Mouse (Mus musculus) lung, embryonic 15.5 days (tissue): ENCODE data around the gene Txnip. TPM values are rescaled to one million over a fixed set of nuclear protein-coding genes. Genes with fewer than 3 reads are reported as not detected.

Experiments
- ATAC-seq: fragments of 200-750 bp; cut with Nextera tagmentation; 2 replicates; pipeline ENCODE4 v1.8.0; 2017; ENCODE audit warnings: moderate number of reproducible peaks, borderline replicate concordance; ENCODE audit not compliant: low FRiP score, low TSS enrichment; ENCODE audit errors: extremely low read depth
- H3K27ac ChIP-seq: fragments of 300-500 bp; sonication (generic); 2 replicates; pipeline ENCODE4 v1.5.1; 2015; ENCODE audit warnings: moderate library complexity, mild to moderate bottlenecking, inconsistent platforms
- H3K27me3 ChIP-seq: fragments of 300-500 bp; sonication (generic); 2 replicates; pipeline ENCODE4 v1.6.1; 2015; ENCODE audit warnings: inconsistent platforms
- H3K36me3 ChIP-seq: fragments of 300-500 bp; sonication (generic); 2 replicates; pipeline ENCODE4 v1.6.1; 2015; ENCODE audit warnings: inconsistent platforms
- H3K4me1 ChIP-seq: fragments of 300-500 bp; sonication (generic); 2 replicates; pipeline ENCODE4 v1.6.1; 2015; ENCODE audit warnings: inconsistent platforms
- H3K4me2 ChIP-seq: fragments of 300-500 bp; sonication (generic); 2 replicates; pipeline ENCODE4 v1.6.1; 2015; ENCODE audit warnings: inconsistent platforms, mild to moderate bottlenecking, moderate library complexity
- H3K4me3 ChIP-seq: fragments of 300-500 bp; sonication (generic); 2 replicates; pipeline ENCODE4 v1.5.1; 2015; ENCODE audit warnings: mild to moderate bottlenecking, inconsistent platforms
- H3K9ac ChIP-seq: fragments of 300-500 bp; sonication (generic); 2 replicates; pipeline ENCODE4 v1.6.1; 2015; ENCODE audit warnings: inconsistent platforms
- H3K9me3 ChIP-seq: fragments of 300-500 bp; sonication (generic); 2 replicates; pipeline ENCODE4 v1.6.1; 2016; ENCODE audit warnings: inconsistent platforms
- WGBS: fragments of 180-500 bp; shearing (Covaris S2); methylation state at CpG from one replicate; pipeline ENCODE4 v1.1.7; 2015; 5-methylcytosine and 5-hydroxymethylcytosine counted together
- polyA plus RNA-seq: library from polyadenylated mRNA; unstranded; fragments of >200 nt; fragmentation: Nextera tagmentation; extraction: Ambion mirVana; gene quantifications from 2 replicates; pipeline ENCODE4 v1.2.1, GENCODE M21; 2015

Gene Txnip
- polyA plus RNA-seq, 1 experiment from 2014 or later = 141 TPM

DNA sequence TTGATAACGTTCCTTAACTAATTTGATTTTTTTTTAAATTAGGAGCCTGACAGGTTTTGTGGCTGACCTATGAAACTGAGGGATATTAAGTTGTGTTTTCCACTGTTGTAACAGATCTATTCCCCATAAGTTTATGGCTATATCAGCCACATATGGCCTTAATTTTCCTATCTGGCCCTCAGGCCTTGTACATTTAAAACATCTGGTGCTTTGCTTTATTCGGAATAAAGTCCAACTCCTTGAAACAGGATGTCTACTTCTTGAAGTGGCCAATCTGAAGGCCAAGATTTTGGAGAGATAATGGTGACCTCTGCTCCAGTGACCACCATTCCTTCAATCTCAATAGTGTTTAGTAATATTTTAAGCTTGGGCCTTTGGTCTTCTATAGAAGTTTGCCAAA is 18.4 kb upstream of the Txnip start:
- ATAC-seq = no peak
- Histone ChIP-seq H3K36me3 (no peaks in the 10 kb centered on the region), H3K27ac (no peak overlapping the region), H3K4me3 (no peak overlapping the region), H3K9ac (no peak overlapping the region), H3K4me2 (no peak overlapping the region), H3K4me1 (no peaks in the 10 kb centered on the region), H3K9me3 (no peaks in the 10 kb centered on the region), H3K27me3 (peaks cover 11% of the 10 kb centered on the region; the same call in 1 of the 2 replicates)
- 67% methylated on average over 2 of the region's 2 CpGs for WGBS

DNA sequence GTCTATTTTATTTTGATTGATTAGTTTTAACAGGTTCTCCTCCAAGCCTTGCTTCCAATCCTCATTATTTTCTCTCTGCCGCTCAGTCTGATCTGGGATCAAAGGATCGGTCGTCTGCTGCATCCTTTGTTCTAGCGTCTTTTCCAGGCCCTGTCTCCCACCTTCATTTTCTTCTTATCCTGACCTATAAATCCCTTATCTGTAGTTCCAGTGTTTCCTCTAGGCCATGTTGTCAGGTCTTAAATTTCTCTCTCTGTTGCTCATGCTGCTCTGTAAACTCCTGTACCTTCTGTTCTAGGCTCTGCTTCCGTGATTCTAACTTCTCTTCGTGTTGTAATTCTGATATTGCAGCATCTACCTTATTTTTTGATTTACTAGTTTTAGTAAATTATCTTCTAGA is 17.0 kb upstream of the Txnip start:
- Histone ChIP-seq H3K4me3 (no peak overlapping the region), H3K4me2 (no peak overlapping the region), H3K9me3 (no peaks in the 10 kb centered on the region), H3K9ac (no peak overlapping the region), H3K27ac (no peak overlapping the region), H3K4me1 (no peaks in the 10 kb centered on the region), H3K27me3 (peaks cover 11% of the 10 kb centered on the region; the same call in 1 of the 2 replicates), H3K36me3 (no peaks in the 10 kb centered on the region)
- no peak for ATAC-seq
- 53% methylated on average over 6 of the region's 6 CpGs for WGBS

DNA sequence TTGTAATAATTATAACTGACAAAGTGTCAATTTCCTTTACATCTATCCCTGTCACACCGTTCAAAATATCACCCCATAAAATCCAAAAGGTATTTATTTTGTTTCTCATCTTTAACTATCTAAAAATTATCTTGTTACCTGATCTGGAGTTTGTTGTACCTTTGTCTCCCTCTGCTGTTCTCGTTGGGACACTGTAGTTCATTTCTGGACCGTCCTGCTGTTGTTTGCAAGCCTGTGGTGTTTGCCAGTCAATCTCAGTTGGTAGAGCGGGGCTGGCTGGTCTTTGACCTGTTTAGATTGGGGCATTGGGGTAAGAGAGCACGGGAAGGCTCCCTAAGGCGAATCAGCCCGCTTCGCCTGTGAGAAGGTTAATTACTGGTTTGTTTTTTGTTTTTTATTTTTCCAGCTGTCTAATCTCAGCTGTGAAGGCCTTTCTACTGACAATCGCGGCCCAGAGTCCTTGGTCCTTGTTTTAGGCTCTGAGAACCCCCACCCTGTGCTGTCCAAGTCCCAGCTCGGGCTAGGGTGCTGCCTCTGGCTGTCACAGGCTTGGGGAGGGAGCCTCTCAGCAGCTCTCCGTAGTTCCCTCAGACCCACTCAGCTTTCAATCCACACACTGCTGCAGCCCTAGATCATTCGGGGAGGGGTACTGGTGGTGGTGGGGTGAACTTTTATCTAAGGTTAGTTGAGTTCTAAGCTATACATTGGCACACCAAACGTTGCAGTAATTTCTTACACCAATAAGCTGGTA is 16.3 kb upstream of the Txnip start:
- 21% methylated on average over 14 of the region's 14 CpGs for WGBS
- no peak overlapping the region for H3K9ac ChIP-seq
- ATAC-seq = no peak

DNA sequence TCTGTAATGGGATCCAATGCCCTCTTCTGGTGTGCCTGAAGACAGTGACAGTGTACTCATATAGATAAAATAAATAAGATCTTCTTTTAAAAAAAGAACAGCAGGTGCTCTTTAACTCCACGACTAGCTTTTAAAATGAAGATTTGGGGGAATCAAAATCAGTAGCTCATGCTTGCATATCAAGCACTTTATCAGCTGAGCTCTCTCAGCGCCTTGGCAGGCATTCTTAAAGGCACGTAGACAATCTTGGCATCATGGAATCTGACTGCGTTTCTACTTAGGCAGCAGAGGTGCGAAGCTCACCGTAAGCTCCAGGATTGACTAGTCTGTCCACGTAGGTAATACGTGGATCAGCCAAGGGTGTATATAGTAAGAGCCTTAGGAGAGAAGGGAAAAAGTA is 15.2 kb upstream of the Txnip start:
- no peaks in the 10 kb centered on the region for H3K9me3 ChIP-seq
- ATAC-seq = no peak
- no peak overlapping the region for H3K4me3 ChIP-seq
- H3K9ac ChIP-seq = no peak overlapping the region
- 69% methylated on average over 8 of the region's 8 CpGs for WGBS
- no peaks in the 10 kb centered on the region for H3K36me3 ChIP-seq
- H3K27ac ChIP-seq = no peak overlapping the region
- H3K4me1 ChIP-seq = 0 out of 2 replicates have a peak, but pooled peaks cover 1% of the 10 kb centered on the region
- peaks cover 11% of the 10 kb centered on the region; the same call in 1 of the 2 replicates for H3K27me3 ChIP-seq
- H3K4me2 ChIP-seq = no peak overlapping the region

More for the DNA sequence above, 16.3 kb upstream of the Txnip start:
- H3K27me3 ChIP-seq = peaks cover 11% of the 10 kb centered on the region; the same call in 1 of the 2 replicates
- H3K36me3 ChIP-seq = no peaks in the 10 kb centered on the region
- no peaks in the 10 kb centered on the region for H3K9me3 ChIP-seq
- H3K4me1 ChIP-seq = no peaks in the 10 kb centered on the region
- H3K4me3 ChIP-seq = no peak overlapping the region
- no peak overlapping the region for H3K4me2 ChIP-seq
- H3K27ac ChIP-seq = no peak overlapping the region

DNA sequence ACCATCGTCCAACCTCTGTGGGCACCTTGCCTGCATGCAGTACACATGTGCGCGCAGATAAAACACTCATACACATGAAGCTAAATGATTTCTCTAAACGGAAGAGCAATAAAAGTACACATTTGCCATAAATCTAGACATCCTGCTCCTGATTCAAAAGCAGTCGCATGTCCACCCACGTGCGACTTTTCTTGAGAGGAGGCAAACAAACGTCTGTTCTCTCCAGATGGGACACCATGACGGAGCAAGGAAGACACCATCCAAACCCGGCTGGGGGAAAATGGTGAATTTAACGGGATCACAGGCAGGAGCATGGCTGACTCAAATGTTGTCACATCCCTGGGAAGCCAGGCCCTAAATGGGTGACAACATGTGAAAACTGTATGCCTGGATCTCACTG is 14.4 kb upstream of the Txnip start:
- H3K36me3 ChIP-seq = no peaks in the 10 kb centered on the region
- H3K9me3 ChIP-seq = no peaks in the 10 kb centered on the region
- no peak for ATAC-seq
- 77% methylated on average over 11 of the region's 11 CpGs for WGBS
- peaks cover 11% of the 10 kb centered on the region; the same call in 1 of the 2 replicates for H3K27me3 ChIP-seq
- no peak overlapping the region for H3K27ac ChIP-seq
- 0 out of 2 replicates have a peak, but pooled peaks cover 3% of the 10 kb centered on the region for H3K4me1 ChIP-seq
- no peak overlapping the region for H3K4me3 ChIP-seq
- H3K9ac ChIP-seq = no peak overlapping the region
- no peak overlapping the region for H3K4me2 ChIP-seq

DNA sequence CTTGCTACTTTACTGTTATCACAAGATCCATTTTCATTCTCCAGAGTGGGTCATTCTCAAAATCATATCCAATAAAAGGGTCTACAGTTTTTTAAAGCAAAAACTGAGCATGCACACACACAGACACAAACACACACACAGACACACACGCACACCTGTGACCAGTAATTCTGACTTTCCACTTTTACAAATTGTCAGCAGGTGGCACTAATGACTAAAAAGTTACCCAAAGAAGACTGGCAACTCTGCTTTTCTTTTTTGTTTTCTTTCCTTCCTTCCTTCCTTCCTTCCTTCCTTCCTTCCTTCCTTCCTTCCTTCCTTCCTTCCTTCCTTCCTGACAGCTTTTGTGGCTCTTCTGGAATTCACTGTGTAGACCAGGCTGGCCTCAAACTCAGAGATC is 12.2 kb upstream of the Txnip start:
- H3K4me3 ChIP-seq = no peak overlapping the region
- H3K4me1 ChIP-seq = 0 out of 2 replicates have a peak, but pooled peaks cover 3% of the 10 kb centered on the region
- ATAC-seq = no peak
- no peaks in the 10 kb centered on the region for H3K9me3 ChIP-seq
- WGBS = 29% methylated on average over 1 of the region's 1 CpGs
- H3K27ac ChIP-seq = no peak overlapping the region
- H3K4me2 ChIP-seq = no peak overlapping the region
- no peaks in the 10 kb centered on the region for H3K36me3 ChIP-seq
- H3K9ac ChIP-seq = no peak overlapping the region
- H3K27me3 ChIP-seq = peaks cover 11% of the 10 kb centered on the region; the same call in 1 of the 2 replicates

DNA sequence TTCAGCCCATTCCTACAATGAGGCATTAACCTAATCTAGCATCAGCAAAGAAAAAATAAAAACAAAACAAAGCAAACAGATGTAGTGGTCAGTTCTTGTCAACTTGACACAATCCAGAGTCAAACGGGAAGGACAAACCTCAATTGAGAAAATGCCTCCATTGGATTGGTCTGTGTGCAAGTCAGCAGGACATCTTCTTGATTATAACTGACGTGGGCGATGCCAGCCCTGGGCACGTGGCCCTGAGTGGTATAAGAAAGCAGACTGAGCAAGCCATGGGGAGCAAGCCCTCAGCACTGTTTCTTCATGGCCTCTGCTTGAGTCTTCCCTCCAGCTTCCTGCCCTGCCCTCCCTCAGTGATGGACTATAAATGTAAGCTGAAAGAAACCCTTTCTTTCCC is 10.9 kb upstream of the Txnip start:
- Histone ChIP-seq H3K4me3 (no peak overlapping the region), H3K27me3 (peaks cover 5% of the 10 kb centered on the region; the same call in 1 of the 2 replicates), H3K4me2 (no peak overlapping the region), H3K4me1 (peaks cover 6% of the 10 kb centered on the region; the same call in 1 of the 2 replicates), H3K9ac (no peak overlapping the region), H3K27ac (no peak overlapping the region), H3K9me3 (no peaks in the 10 kb centered on the region), H3K36me3 (no peaks in the 10 kb centered on the region)
- WGBS = 45% methylated on average over 4 of the region's 4 CpGs
- ATAC-seq = no peak

DNA sequence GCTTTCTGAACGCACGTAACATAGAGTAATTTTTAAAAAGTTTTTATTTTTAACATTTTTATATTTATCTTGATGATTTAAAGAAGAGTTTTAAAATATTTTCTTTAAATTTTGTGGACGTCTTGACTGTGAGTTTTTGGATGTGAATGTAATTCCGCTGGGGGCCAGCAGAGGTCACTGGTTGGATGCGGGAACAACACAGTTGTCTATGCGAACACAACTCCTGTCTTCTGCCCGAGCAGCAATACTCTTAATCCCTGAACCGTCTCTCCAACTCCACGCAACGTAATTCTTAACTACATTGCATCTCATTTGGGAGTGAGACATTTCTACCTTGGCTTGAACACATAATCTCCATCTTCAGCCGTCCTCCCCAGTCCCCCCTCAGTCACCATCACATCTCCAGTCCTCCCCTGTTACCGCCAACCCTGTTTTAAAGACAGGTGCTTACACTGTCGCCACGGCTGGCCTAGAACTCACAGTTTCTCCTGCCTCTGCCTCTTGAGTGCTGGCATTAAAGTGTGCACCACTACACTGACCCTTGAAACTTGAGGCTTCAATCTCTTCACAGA is 10.3 kb upstream of the Txnip start:
- no peak; the same call in 1 of the 2 replicates for ATAC-seq
- H3K4me2 ChIP-seq = peak overlapping the region; percentile 27; the same call in 1 of the 2 replicates
- H3K27ac ChIP-seq = no peak overlapping the region
- no peaks in the 10 kb centered on the region for H3K9me3 ChIP-seq
- H3K27me3 ChIP-seq = no peaks in the 10 kb centered on the region
- H3K4me1 ChIP-seq = peaks cover 6% of the 10 kb centered on the region; the same call in 1 of the 2 replicates
- no peak overlapping the region for H3K9ac ChIP-seq
- no peak overlapping the region for H3K4me3 ChIP-seq
- WGBS = 8% methylated on average over 14 of the region's 14 CpGs
- no peaks in the 10 kb centered on the region for H3K36me3 ChIP-seq

DNA sequence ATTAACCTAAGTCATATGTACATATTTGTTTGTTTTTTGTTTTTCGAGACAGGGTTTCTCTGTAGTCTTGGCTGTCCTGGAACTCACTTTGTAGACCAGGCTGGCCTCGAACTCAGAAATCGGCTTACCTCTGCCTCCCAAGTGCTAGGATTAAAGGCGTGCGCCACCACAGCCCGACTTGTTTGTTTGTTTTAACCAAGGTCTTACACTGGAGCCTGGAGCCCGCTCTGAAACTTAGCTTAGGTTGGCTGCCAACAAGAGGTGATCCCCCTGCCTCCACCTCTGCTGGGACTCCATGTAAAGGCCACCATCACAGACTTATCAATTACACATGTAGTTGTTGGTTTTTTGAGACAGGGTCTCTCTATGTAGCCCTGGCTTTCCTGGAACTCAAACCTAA is 8.9 kb upstream of the Txnip start:
- H3K4me3 ChIP-seq = no peak overlapping the region
- H3K9me3 ChIP-seq = no peaks in the 10 kb centered on the region
- 66% methylated on average over 7 of the region's 7 CpGs for WGBS
- H3K27me3 ChIP-seq = no peaks in the 10 kb centered on the region
- H3K36me3 ChIP-seq = no peaks in the 10 kb centered on the region
- H3K9ac ChIP-seq = no peak overlapping the region
- no peak overlapping the region for H3K27ac ChIP-seq
- H3K4me2 ChIP-seq = no peak overlapping the region
- peaks cover 6% of the 10 kb centered on the region; the same call in 1 of the 2 replicates for H3K4me1 ChIP-seq
- ATAC-seq = no peak

DNA sequence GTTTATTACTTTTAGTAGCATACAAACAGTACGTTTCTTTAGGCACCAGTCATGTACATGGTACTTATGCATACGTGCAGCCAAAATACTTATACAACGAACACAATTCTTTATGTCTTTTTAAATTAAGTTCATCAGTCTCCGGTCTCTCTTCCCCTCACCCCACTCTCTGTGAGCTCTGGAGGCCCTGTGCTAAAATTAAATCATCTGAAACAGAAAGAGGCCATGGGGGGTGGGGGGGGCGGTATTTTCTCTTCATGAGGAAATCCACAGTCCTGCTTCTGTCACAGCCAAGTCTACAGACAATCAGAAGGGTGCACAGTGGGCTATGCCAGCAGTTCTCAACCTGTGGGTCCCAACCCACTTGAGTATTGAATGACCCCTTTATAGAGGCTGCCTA is 8.4 kb upstream of the Txnip start:
- Histone ChIP-seq H3K9me3 (no peaks in the 10 kb centered on the region), H3K27me3 (no peaks in the 10 kb centered on the region), H3K36me3 (no peaks in the 10 kb centered on the region), H3K27ac (no peak overlapping the region), H3K4me1 (peaks cover 11% of the 10 kb centered on the region), H3K4me2 (no peak overlapping the region), H3K4me3 (no peak overlapping the region), H3K9ac (no peak overlapping the region)
- WGBS = 78% methylated on average over 5 of the region's 5 CpGs
- ATAC-seq = no peak

DNA sequence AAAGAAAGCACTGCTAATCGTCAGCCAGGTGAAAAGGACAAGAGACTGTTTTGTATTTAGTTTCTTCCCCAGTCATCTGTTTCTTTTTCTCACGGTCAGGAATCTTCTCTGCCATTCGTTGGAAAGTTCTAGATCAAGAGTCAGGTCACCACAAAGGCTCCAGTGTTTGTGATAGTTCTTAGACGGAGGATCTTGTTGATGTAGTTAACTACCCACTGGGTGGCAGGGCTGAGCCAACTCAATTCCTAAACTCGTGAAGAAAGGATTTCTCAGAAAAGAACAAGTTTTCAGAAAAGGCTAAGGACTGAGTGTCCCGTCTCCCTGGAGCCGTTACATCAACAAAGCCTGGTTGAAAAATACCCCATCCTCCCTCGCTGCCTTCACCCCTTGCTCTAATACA is 6.6 kb upstream of the Txnip start:
- 7% methylated on average over 8 of the region's 8 CpGs for WGBS
- Histone ChIP-seq H3K27ac (no peak overlapping the region), H3K36me3 (no peaks in the 10 kb centered on the region)

DNA sequence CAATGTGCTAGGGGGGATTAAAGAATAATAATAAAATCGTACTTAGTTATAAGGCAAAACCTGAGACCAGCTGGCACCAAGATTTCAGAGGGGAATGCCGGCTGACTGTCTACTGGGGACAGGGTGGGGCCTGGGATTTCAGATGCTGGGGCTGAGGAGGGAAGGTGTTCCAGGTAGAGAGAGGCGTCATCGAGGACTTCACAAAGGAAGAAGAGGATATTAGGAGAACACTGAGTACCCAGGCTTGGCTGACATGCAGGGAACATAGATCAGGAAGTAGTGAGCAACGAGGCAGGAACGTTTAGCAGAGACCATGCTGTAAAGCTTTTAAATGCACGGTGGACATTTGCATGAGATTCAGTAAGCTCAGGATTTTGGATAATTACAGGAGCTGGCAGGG is 5.9 kb upstream of the Txnip start:
- Histone ChIP-seq H3K9ac (no peak overlapping the region), H3K27me3 (no peaks in the 10 kb centered on the region), H3K9me3 (no peaks in the 10 kb centered on the region), H3K36me3 (no peaks in the 10 kb centered on the region), H3K4me2 (no peak overlapping the region), H3K4me1 (peaks cover 36% of the 10 kb centered on the region), H3K27ac (no peak overlapping the region), H3K4me3 (no peak overlapping the region)
- no peak for ATAC-seq
- WGBS = 60% methylated on average over 7 of the region's 7 CpGs

More for the DNA sequence above, 6.6 kb upstream of the Txnip start:
- Histone ChIP-seq H3K27me3 (no peaks in the 10 kb centered on the region), H3K4me1 (peaks cover 30% of the 10 kb centered on the region), H3K4me3 (no peak overlapping the region), H3K4me2 (no peak overlapping the region), H3K9me3 (no peaks in the 10 kb centered on the region), H3K9ac (no peak overlapping the region)
- ATAC-seq = no peak
